Mouse (Mus musculus): Measurements from ENCODE around the gene 4930556J24Rik.
"Not testable (repeated sequence)": the region's sequence is repeated elsewhere in the genome, so short reads cannot be mapped to it uniquely, and the experiment has no call there.

The 4930556J24Rik gene

DNA sequence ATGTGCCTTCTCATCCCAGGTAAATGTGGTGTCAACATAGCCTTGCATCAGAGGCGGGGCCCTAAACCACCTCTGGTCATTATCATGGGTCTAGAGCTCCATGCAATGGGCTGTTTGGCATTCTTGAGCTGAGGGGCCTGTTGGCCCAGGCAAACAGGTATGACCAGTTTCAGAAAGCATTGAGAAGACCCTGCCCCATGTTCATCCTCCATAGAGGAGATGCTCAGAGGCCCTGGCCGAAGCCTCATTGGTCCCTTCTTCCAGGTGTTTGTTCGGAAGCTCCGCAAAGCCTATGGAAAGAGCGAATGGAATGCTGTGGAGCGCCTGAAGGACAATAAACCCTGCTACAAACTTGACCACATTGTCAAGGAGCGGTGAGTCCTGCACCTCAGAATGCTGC is 6.2 kb downstream of the 4930556J24Rik start:
- peak in 1 of 2 experiments; percentile 0 for DNase-seq

DNA sequence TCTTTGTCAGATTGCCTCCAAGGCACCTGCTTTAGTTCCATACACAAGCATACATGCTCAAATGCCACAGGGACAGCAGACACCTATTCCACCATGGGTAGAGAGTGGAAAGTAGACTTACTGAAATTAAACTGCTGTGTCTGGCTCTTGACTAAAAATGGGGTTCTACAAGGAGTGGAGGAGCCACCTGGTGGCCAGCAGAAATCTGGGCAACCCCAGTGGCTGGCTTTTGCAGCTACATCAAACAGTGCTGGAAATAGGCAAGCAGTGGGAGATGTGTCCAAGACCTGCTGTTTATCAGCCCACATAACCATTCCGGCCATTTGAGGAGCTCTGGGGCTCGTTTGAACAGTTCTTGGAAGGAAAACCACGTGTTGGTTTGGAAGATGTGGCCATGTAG is 6.7 kb downstream of the 4930556J24Rik start:
- DNase-seq: no peak

- DNase-seq: no peak
Observed at GRCm38 (mm10) chr11:3964416-3965172, 12.0 kb downstream of the 4930556J24Rik start.

DNA sequence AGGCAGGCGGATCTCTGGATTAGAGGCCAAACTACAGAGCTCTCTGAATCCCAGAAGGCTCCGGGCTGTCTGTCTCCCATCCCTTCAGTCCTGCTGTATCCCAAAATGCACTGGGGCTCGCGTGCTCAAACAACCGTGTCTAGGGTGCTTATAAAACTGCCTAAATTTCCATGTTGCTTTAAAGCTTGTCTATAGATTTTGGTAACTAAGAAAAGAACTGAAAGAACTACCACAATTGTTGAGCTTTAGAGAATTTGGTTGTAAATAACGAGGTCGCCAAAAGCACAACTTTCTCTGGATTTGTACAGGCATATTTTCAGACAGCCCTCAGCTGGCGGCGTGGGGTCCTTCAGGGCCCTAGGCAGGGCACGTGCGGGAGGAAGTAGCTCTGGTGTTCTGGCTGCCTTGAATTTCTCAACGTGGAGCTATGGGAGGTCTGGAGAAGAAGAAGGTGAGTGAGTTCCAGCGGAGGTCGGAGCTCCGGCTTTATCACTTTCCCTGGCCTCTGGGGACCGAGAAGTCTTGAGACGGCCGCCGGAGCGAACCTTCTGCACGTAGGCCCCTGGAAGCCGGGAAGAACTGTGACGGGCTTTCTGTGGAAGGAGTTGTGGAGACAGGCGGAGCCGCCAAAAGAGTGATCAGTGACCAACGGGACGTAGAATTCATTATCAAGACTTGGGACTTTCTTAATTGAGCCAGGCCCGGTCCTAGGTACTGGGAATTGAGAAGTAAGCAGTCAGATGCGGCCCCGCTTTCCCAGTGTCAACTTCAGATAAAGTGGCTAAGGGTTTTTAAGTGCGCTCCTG is 12.8 kb downstream of the 4930556J24Rik start, which contains the start of gene Pes1:
Gene Pes1, plus strand, starts transcription at position 366 of the 806 bp plus-strand sequence.
- DNase-seq: peak; percentile 63 to 70

DNA sequence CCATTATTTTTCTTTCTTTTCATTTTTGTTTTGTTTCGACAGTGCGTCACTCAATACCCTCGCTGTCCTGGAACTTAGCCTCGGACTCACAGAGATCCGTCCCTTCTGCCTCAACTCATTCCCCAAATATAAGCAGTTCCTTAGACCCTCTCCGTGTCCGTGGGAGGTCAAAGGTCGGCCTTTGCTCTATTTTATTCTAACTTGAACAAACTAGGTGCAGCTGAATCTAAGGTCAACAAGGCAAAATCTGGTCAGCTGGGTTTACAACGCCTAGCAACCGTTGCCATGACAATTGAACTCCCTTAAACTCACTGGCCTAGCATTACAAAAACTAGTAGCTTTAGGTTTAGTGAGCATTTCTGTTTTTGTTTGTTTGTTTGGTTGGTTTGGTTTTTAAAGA is 13.4 kb downstream of the 4930556J24Rik start:
- no peak for DNase-seq

DNA sequence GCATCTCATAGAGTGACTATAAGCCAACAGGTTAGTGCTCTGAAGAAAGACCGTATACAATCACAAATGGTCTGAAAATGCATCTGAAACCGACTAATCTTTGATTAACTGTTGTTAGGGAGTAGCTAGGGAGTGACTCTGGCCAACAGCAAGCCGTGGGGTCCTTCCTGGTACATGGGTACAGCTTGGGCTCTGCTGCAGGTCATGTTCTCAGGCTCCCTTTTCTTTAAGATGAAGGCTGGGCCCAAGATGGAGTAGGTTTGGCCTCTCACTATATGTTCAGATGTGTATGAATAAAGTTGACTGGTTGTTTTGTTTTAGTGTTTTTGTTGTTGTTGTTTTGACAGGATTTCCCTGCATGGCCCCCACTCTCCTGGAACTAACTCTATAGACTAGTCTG is 14.8 kb downstream of the 4930556J24Rik start:
- peak in 1 of 2 experiments; percentile 0 for DNase-seq

GRCm38 (mm10) chr11:3960901-3961300 is 15.7 kb downstream of the 4930556J24Rik start:
- no peak for DNase-seq

GRCm38 (mm10) chr11:3955371-3955770 is 21.2 kb downstream of the 4930556J24Rik start:
- not testable (repeated sequence) for DNase-seq

DNA sequence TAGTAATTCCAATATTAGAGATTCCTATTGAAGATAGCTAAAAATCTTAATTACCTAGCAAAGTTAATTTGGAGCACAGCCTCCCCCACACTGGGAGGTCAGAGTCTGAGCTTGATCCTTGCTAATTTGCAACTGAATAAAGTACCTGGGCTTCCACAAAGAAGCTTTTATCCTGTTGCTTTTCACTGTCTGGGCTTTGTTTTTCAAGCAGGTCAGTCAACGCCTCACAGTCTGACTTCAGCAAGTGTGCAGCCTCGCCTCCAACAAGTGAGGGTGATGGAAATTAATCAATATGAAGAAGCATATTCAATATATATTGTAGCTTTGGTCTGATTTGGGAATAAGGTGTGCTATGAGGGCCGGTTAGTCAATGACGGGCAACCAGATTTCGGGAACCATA is 21.7 kb downstream of the 4930556J24Rik start:
- DNase-seq: not testable (repeated sequence)

DNA sequence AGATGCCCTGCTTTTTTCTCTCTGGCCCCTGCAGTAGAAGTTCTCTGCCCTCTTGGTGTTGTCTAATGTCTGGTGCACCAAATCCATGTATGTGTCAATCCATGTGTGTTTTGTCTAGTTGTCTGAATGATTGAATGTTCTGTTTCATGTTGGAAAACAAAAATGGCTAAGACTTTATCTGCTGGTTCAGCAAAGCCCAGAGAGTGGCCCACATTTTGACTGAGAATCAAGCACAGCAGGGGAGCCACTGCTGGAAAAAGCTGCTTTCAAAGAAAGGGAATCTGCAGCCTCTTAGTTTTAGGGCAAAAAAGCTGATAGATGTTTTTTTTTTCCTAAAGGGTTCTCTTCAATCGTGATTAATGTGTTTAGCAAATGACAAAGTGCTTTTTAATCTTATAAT is 30.2 kb downstream of the 4930556J24Rik start:
- DNase-seq: no peak

DNA sequence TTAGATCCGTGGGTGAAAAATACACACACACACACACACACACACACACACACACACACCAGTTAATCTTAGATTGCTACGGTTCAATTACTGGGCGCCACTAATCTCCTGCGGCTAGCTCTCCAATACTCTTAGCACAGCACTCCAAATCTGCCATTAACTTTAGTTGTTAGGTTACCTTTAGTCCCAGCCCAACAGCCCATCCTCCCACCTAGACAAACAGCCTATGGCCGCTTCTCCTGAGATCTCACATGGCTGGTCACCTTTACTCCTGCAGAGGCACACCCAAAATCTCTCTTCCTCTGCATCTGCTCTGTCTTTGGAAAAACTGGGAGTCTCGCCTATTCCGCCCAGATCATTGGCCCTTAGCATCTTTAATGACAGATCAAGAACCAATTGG is 35.2 kb downstream of the 4930556J24Rik start:
- DNase-seq: no peak

GRCm38 (mm10) chr11:3937321-3937874 is 39.2 kb downstream of the 4930556J24Rik start:
- no peak for DNase-seq

- no peak for DNase-seq
Observed at GRCm38 (mm10) chr11:3936318-3936717, 40.3 kb downstream of the 4930556J24Rik start.

GRCm38 (mm10) chr11:3935135-3935534 is 41.4 kb downstream of the 4930556J24Rik start:
- no peak for DNase-seq

DNA sequence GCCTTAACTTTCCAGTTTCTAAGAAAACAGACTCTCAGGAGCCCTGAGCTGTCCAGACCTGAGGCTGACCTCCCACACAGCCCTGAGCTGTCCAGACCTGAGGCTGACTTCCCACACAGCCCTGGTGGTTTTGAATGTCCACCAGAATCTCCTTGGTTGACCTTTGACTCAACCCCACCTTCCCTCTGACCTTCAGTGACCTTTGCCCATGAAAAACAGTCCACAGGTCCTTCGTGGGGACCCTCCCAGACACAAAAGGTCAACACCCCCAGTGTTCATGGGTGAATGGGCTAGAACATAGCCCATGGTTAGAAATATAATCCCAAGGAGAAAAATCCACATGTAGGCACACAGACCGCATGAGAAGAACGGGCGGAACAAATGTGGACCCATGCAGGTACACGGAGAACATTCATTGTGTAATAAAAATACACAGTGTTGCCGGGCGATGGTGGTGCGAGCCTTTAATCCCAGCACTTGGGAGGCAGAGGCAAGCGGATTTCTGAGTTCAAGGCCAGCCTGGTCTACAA is 42.8 kb downstream of the 4930556J24Rik start:
- no peak for DNase-seq

DNA sequence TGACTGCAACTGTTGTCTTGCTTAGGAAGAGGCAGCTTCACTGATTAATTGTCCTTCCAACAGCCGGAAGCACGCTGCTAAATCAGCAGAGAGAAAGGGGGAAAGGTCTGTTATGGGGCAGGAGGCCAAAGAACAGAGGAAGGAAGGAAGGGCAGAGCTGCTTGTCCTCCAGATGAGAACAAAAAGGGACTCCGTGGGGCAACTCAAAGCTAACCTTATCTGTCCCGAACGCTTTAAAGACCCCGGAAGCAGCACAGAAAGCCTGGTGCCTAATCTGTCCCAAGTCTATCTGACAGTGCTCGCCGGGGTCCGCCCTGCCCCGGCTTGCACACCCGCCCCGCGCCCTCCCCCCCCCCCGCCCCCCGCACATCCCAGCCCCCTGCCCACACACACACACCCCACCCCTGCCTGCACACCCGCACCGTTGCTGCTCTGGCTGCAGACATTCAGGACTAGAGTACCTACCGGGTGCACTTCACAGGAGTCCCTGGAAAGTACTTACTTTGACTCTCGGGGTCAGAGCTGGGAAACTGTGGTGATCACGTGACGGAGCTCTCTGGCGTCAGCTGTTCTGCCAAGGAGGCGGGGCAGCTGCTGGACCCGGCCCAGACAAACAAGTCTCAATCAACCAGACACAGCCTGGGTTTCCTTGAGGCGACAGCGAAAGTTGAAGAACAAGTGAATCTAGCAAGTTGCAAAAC is 44.9 kb downstream of the 4930556J24Rik start, which contains the start of gene Tcn2:
Gene Tcn2, minus strand, starts transcription at position 649 of the 701 bp plus-strand sequence.
- peak; percentile 69 to 72 for DNase-seq

DNA sequence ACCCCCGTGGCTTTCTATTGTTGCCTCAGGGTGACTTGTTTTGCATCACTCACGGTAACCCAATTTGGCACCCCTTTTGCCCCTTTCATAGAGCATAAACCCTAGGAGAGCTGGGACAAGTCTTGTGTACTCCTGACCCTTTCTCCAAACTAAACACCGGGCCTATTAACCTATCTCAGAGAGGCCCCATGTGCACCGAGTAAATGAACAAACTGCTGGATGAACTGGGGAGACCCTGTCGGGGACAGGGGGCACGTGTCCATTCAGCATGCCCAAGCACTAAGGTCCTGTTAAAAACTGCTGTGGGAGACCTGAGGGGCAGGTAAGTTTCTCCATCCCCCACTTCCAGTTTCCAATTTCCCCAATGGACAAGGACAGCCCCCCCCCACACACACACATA is 45.6 kb downstream of the 4930556J24Rik start:
- no peak for DNase-seq

DNA sequence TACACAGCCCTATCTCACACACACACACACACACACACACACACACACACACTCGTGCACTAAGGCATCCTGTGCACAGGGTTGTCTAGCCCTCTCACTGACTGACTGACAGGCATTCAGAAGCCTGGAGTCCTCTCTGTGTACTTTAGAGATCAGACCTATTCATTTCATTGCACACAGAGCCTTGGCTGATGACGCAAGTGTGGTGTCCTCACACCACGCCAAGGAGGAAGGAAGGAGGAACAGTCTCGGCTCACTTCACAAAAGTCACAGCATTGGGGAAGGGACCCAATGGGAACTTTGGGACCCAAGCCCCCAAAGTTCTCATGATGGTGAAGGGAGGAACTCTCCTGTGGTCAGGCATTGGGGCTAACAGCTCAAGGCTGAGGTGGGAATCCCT is 46.6 kb downstream of the 4930556J24Rik start:
- no peak for DNase-seq

DNA sequence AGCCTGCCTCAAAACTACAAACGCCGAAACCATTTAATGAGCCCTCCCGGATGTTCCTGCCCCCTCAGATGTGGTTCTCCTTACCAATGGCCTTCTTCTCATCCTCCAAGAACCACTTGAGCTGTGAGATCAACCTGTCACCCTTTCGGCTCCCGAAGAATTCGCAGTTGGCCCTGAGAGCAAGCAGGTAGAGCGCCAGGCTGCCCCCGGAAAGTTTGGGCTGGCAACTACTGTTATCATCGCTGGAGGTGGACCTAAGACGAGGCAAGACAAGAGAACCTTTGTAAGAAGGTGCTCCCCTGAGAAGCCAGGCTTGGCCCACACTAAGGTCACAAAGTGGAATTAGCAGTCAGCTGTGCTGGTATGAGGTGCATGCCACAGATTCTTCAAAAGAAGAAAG is 50.7 kb downstream of the 4930556J24Rik start:
- DNase-seq: no peak

- DNase-seq: no peak
Observed at GRCm38 (mm10) chr11:3922731-3923130, 53.8 kb downstream of the 4930556J24Rik start.

- DNase-seq: no peak
Observed at GRCm38 (mm10) chr11:3922115-3922514, 54.5 kb downstream of the 4930556J24Rik start.

DNA sequence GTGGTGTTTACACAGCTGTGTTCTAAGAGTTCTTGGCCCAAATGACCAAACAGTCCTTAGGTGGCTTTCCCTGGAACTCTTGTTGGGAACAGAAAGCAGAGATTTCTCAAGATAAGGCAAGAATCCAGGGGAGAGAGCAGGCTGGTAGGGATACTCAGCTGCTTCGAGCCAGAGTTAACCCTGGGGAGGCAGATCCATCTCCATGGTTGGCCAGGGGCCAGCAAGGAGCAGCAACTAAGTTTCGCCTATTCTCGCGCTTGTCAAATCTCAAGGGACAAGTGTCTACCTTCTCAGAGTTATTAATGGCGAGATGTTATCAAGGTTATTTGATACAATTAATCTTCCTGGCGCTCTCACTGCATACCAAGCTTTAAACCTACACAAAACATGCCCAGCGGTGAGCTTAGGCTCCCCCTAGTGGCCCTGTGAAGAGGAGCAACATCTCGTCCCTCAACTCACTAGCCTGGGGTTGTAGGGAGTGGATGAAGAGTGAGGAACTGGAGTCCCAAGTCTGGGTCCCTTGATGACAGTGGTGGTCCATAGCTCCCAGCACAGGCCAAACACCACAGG is 55.2 kb downstream of the 4930556J24Rik start:
- peak in 1 of 2 experiments; percentile 56 for DNase-seq

All from spleen, adult 18-20 months (tissue).